Mouse (Mus musculus) small intestine, adult 2 months (tissue): ENCODE results near the gene Dnaic1. TPM values are rescaled to one million over a fixed set of nuclear protein-coding genes. Genes with fewer than 3 reads are reported as not detected.
"Not testable (repeated sequence)": the region's sequence is repeated elsewhere in the genome, so short reads cannot be mapped to it uniquely, and the experiment has no call there.

ENCODE experiments used
- H3K27ac ChIP-seq: fragments of 200-500 bp; 2 replicates; pipeline ENCODE4 v1.5.1; 2012; ENCODE audit warnings: low read depth, low read length, control low read depth, inconsistent platforms; ENCODE audit not compliant: insufficient read depth
- H3K27me3 ChIP-seq: fragments of 200-500 bp; 2 replicates; pipeline ENCODE4 v1.6.1; 2012; ENCODE audit warnings: mild to moderate bottlenecking, moderate library complexity, low read length, inconsistent platforms; ENCODE audit not compliant: control insufficient read depth, insufficient read depth
- H3K36me3 ChIP-seq: fragments of 200-500 bp; 2 replicates; pipeline ENCODE4 v1.6.1; 2012; ENCODE audit warnings: mild to moderate bottlenecking, low read length, control low read depth, inconsistent platforms; ENCODE audit not compliant: control insufficient read depth, insufficient read depth
- H3K4me1 ChIP-seq: fragments of 200-500 bp; 2 replicates; pipeline ENCODE4 v1.6.1; 2012; ENCODE audit warnings: low read length, inconsistent platforms, mixed read lengths; ENCODE audit not compliant: control insufficient read depth, insufficient read depth, insufficient read length
- H3K4me3 ChIP-seq: fragments of 200-500 bp; 2 replicates; pipeline ENCODE4 v1.5.1; 2012; ENCODE audit warnings: low read depth, mild to moderate bottlenecking, control low read depth, inconsistent platforms, low read length, moderate library complexity
- CTCF ChIP-seq: fragments of 200-500 bp; IDR thresholded peaks from 2 replicates; pipeline ENCODE4 v1.5.1; 2012; ENCODE audit warnings: low read depth, mild to moderate bottlenecking, control low read depth, inconsistent platforms, low read length, moderate library complexity, mixed read lengths; ENCODE audit not compliant: insufficient replicate concordance, insufficient read length; ENCODE audit errors: extremely low read depth
- POLR2A ChIP-seq: fragments of 200-500 bp; IDR thresholded peaks from 2 replicates; pipeline ENCODE4 v1.6.1; 2012; ENCODE audit warnings: low read depth, mild to moderate bottlenecking, control low read depth, inconsistent platforms, low read length, moderate library complexity
- WGBS: fragments of 180-500 bp; shearing (Covaris S2); methylation state at CpG from one replicate; pipeline ENCODE4 v1.1.7; 2018; 5-methylcytosine and 5-hydroxymethylcytosine counted together
- polyA plus RNA-seq: library from polyadenylated mRNA; depleted of rRNA; stranded (reverse); fragments of >200 nt; gene quantifications from 2 replicates; pipeline ENCODE4 v1.2.3, GENCODE M21; 2012

The Dnaic1 gene
- polyA plus RNA-seq, 1 experiment = 5.4 TPM

GRCm38 (mm10) chr4:41676248-41677005, 106.9 kb downstream of the Dnaic1 start:
- H3K4me1 ChIP-seq = no peaks in the 10 kb centered on the region; the same call in 1 of the 2 replicates
- H3K27ac ChIP-seq = no peak overlapping the region
- no peaks in the 10 kb centered on the region for H3K36me3 ChIP-seq
- no peak for TF ChIP-seq CTCF
- no peak for TF ChIP-seq POLR2A
- no peaks in the 10 kb centered on the region for H3K27me3 ChIP-seq
- 57% methylated on average over 17 of the region's 17 CpGs for WGBS
- no peak overlapping the region for H3K4me3 ChIP-seq

GRCm38 (mm10) chr4:41677006-41677629, 107.5 kb downstream of the Dnaic1 start:
- Histone ChIP-seq H3K27ac (no peak overlapping the region), H3K4me3 (no peak overlapping the region), H3K36me3 (no peaks in the 10 kb centered on the region), H3K4me1 (no peaks in the 10 kb centered on the region; the same call in 1 of the 2 replicates), H3K27me3 (no peaks in the 10 kb centered on the region)
- no peak for TF ChIP-seq POLR2A
- TF ChIP-seq CTCF = no peak
- WGBS = 54% methylated on average over 13 of the region's 13 CpGs

GRCm38 (mm10) chr4:41678863-41679262, 109.3 kb downstream of the Dnaic1 start:
- no peak overlapping the region for H3K27ac ChIP-seq
- TF ChIP-seq CTCF (no peak), POLR2A (no peak)
- WGBS = 56% methylated on average over 6 of the region's 6 CpGs
- no peaks in the 10 kb centered on the region for H3K36me3 ChIP-seq
- H3K27me3 ChIP-seq = no peaks in the 10 kb centered on the region
- H3K4me3 ChIP-seq = no peak overlapping the region
- no peaks in the 10 kb centered on the region; the same call in 1 of the 2 replicates for H3K4me1 ChIP-seq

DNA sequence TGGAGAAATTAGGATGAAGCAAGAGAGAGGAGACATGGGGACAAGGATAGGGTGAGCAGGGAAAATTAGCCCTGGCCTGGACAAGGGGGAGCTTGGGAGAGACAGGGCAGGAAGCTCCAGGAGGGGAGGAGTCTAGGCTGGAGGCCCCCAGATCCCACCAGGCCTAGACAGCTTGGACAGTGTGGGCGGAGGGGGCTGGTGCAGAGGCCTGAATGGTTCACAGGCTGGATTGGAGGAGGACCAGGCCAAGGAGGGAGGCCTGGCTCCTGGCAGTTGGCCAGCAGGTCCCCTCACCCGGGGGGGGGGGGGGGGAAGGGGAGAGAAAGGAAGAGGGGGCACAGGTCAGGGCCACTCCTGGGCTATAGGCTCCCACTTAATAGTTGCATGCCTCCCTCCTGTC, 109.7 kb downstream of the Dnaic1 start:
- H3K27ac ChIP-seq = no peak overlapping the region
- H3K36me3 ChIP-seq = no peaks in the 10 kb centered on the region
- H3K27me3 ChIP-seq = no peaks in the 10 kb centered on the region
- WGBS = 82% methylated on average over 1 of the region's 2 CpGs
- H3K4me3 ChIP-seq = no peak overlapping the region
- TF ChIP-seq POLR2A = no peak
- no peak for TF ChIP-seq CTCF
- H3K4me1 ChIP-seq = no peaks in the 10 kb centered on the region; the same call in 1 of the 2 replicates

GRCm38 (mm10) chr4:41681176-41681575, 111.6 kb downstream of the Dnaic1 start:
- 38% methylated on average over 4 of the region's 4 CpGs for WGBS

DNA sequence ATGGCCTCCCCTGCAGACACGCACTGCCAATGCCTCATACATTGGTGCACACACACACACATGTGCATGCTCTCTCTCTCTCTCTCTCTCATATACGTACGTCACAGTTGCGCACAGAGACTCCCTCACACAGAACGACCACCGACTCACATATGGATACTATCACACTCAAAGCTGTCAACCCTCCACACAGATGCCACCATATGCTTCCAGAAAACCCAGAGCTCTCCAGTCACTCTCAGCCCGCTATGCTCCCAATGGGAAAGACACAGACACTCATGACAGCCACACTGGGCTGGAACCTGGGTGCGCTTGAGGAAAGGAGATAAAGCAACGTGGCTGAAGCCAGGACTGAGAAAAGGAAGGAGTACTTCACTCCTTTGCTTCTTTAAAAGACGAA, 112.4 kb downstream of the Dnaic1 start:
- WGBS = 74% methylated on average over 10 of the region's 10 CpGs
- Histone ChIP-seq H3K27me3 (no peaks in the 10 kb centered on the region), H3K4me1 (no peaks in the 10 kb centered on the region), H3K36me3 (no peaks in the 10 kb centered on the region), H3K27ac (no peak overlapping the region), H3K4me3 (no peak overlapping the region)
- TF ChIP-seq POLR2A (no peak), CTCF (no peak)

More at GRCm38 (mm10) chr4:41681176-41681575, 111.6 kb downstream of the Dnaic1 start:
- no peaks in the 10 kb centered on the region; the same call in 1 of the 2 replicates for H3K4me1 ChIP-seq
- H3K4me3 ChIP-seq = no peak overlapping the region
- no peaks in the 10 kb centered on the region for H3K27me3 ChIP-seq
- no peaks in the 10 kb centered on the region for H3K36me3 ChIP-seq
- H3K27ac ChIP-seq = no peak overlapping the region
- TF ChIP-seq POLR2A = no peak
- TF ChIP-seq CTCF = no peak

DNA sequence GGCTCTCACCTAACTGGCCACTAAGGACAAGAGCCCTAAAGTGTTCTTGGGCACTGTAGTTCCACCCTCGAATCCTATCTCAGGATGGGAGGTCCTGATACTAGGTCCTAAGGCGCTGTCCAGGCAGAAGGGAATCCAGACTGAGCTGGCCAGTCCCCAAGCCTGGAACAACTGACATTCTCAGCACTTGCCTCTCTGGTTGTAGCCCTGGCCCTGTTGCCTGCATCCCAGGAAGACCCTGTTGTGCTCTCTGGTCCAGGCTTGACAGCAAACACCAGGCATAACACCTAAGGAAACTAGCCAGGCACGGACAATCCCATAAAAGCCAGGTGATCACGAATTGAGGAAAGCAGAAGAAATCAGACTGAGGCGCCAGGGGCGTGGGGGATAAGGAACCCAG, 113.2 kb downstream of the Dnaic1 start:
- Histone ChIP-seq H3K4me3 (no peak overlapping the region), H3K4me1 (no peaks in the 10 kb centered on the region), H3K27me3 (no peaks in the 10 kb centered on the region), H3K27ac (no peak overlapping the region), H3K36me3 (no peaks in the 10 kb centered on the region)
- WGBS = 33% methylated on average over 6 of the region's 6 CpGs
- no peak for TF ChIP-seq CTCF
- TF ChIP-seq POLR2A = no peak

GRCm38 (mm10) chr4:41683303-41683702, 113.7 kb downstream of the Dnaic1 start:
- H3K4me1 ChIP-seq, H3K36me3 ChIP-seq, H3K27me3 ChIP-seq, H3K27ac ChIP-seq, H3K4me3 ChIP-seq: not testable (repeated sequence)
- 7% methylated on average over 5 of the region's 27 CpGs for WGBS

- H3K4me3 ChIP-seq, H3K27ac ChIP-seq, H3K27me3 ChIP-seq, H3K4me1 ChIP-seq, H3K36me3 ChIP-seq: not testable (repeated sequence)
- 8% methylated on average over 27 of the region's 27 CpGs for WGBS
These were observed 114.8 kb downstream of the Dnaic1 start for GRCm38 (mm10) chr4:41684131-41684930.
